ENCODE assay signal across 9 mouse cellular contexts in genomic region chr13:40606405-40607271, GRCm38 (mm10).
DNase-seq lines count a peak whose midpoint lies in the region; ATAC-seq and TF ChIP-seq lines count a peak whose summit lies in the region.
"Had no signal": no experiment of that assay in that cellular context is flagged by ENCODE, and none has a peak within 500 bp of the region (broad histone marks: within the 10 kb centered on the region; RNA-seq: fewer than 3 reads in every experiment).

No protein-coding gene starts in this region.

- TF ChIP-seq EP300 in heart, adult 2 months (IDR thresholded peaks at IDR 0.05; ENCODE audit: insufficient read depth, low read depth, low read length) = no peak

- H3K9ac ChIP-seq in heart, embryonic 13.5 days = peak overlapping the region; percentile 56
- H3K9ac ChIP-seq in heart, adult 2 months (ENCODE audit: low read depth, low read length) = no peak overlapping the region
- H3K9ac ChIP-seq in embryonic facial prominence, embryonic 12.5 days = no peak overlapping the region
- H3K9ac ChIP-seq in hindbrain, embryonic 13.5 days = peak overlapping the region; percentile 63
- H3K9ac ChIP-seq in neural tube, embryonic 13.5 days = peak overlapping the region; percentile 56

- DNase-seq in heart, adult 2 months = no peak
- DNase-seq in left cerebral cortex, adult 18-20 months (ENCODE audit: low spot score in 2 of 2) = peak; percentile 11 to 26
- DNase-seq in urinary bladder, adult 18-20 months (ENCODE audit: low spot score in 2 of 2) = no peak

- no peaks in the 10 kb centered on the region for H3K36me3 ChIP-seq in heart, embryonic 13.5 days
- no peaks in the 10 kb centered on the region for H3K36me3 ChIP-seq in heart, adult 2 months (ENCODE audit: control insufficient read depth, insufficient read depth, low read length)
- no peaks in the 10 kb centered on the region for H3K36me3 ChIP-seq in embryonic facial prominence, embryonic 12.5 days
- no peaks in the 10 kb centered on the region for H3K36me3 ChIP-seq in hindbrain, embryonic 13.5 days
- H3K36me3 ChIP-seq in neural tube, embryonic 13.5 days = no peaks in the 10 kb centered on the region

- peak overlapping the region; percentile 41 for H3K4me3 ChIP-seq in heart, embryonic 13.5 days
- no peak overlapping the region for H3K4me3 ChIP-seq in heart, adult 2 months
- peak overlapping the region; percentile 31 for H3K4me3 ChIP-seq in embryonic facial prominence, embryonic 12.5 days
- H3K4me3 ChIP-seq in hindbrain, embryonic 13.5 days = peak overlapping the region; percentile 35
- H3K4me3 ChIP-seq in neural tube, embryonic 13.5 days = peak overlapping the region; percentile 32

- H3K27me3 ChIP-seq in heart, embryonic 13.5 days (replicated peaks) = no peaks in the 10 kb centered on the region
- H3K27me3 ChIP-seq in heart, adult 2 months (ENCODE audit: control insufficient read depth, insufficient read depth, low read length) = no peaks in the 10 kb centered on the region
- no peaks in the 10 kb centered on the region for H3K27me3 ChIP-seq in embryonic facial prominence, embryonic 12.5 days
- H3K27me3 ChIP-seq in hindbrain, embryonic 13.5 days = no peaks in the 10 kb centered on the region
- no peaks in the 10 kb centered on the region for H3K27me3 ChIP-seq in neural tube, embryonic 13.5 days
- H3K27me3 ChIP-seq: Patski had no signal

- peak overlapping the region; percentile 65 for H3K4me2 ChIP-seq in heart, embryonic 13.5 days
- H3K4me2 ChIP-seq in embryonic facial prominence, embryonic 12.5 days (replicated peaks) = peak overlapping the region; percentile 49
- H3K4me2 ChIP-seq in hindbrain, embryonic 13.5 days = peak overlapping the region; percentile 55
- peak overlapping the region; percentile 58 for H3K4me2 ChIP-seq in neural tube, embryonic 13.5 days

- no peak for TF ChIP-seq CTCF in heart, adult 2 months (IDR thresholded peaks at IDR 0.05)

- WGBS in heart, embryonic 13.5 days = 41% methylated on average over 25 of the region's 25 CpGs
- 47% methylated on average over 25 of the region's 25 CpGs for WGBS in heart, adult 2 months
- 47% methylated on average over 25 of the region's 25 CpGs for WGBS in embryonic facial prominence, embryonic 12.5 days
- WGBS in hindbrain, embryonic 13.5 days = 26% methylated on average over 25 of the region's 25 CpGs
- WGBS in neural tube, embryonic 13.5 days = 24% methylated on average over 25 of the region's 25 CpGs

- H3K4me1 ChIP-seq in heart, embryonic 13.5 days = 0 out of 2 replicates have a peak, but pooled peaks cover 8% of the 10 kb centered on the region
- no peaks in the 10 kb centered on the region for H3K4me1 ChIP-seq in heart, adult 2 months (ENCODE audit: control insufficient read depth, insufficient read depth, low read length)
- H3K4me1 ChIP-seq in embryonic facial prominence, embryonic 12.5 days = peaks cover 6% of the 10 kb centered on the region; the same call in 1 of the 2 replicates
- H3K4me1 ChIP-seq in hindbrain, embryonic 13.5 days (replicated peaks) = peaks cover 24% of the 10 kb centered on the region
- peaks cover 27% of the 10 kb centered on the region for H3K4me1 ChIP-seq in neural tube, embryonic 13.5 days (replicated peaks)

- no peaks in the 10 kb centered on the region for H3K9me3 ChIP-seq in heart, embryonic 13.5 days
- H3K9me3 ChIP-seq in embryonic facial prominence, embryonic 12.5 days = no peaks in the 10 kb centered on the region
- no peaks in the 10 kb centered on the region for H3K9me3 ChIP-seq in hindbrain, embryonic 13.5 days
- no peaks in the 10 kb centered on the region for H3K9me3 ChIP-seq in neural tube, embryonic 13.5 days

- intact Hi-C loops in heart, adult 2 months (cut with DNase I) = no loop called here

- no peak overlapping the region for H3K27ac ChIP-seq in heart, embryonic 13.5 days (replicated peaks)
- H3K27ac ChIP-seq in heart, adult 2 months = no peak overlapping the region
- no peak overlapping the region for H3K27ac ChIP-seq in embryonic facial prominence, embryonic 12.5 days
- H3K27ac ChIP-seq in hindbrain, embryonic 13.5 days = peak overlapping the region; percentile 82
- H3K27ac ChIP-seq in neural tube, embryonic 13.5 days (replicated peaks) = peak overlapping the region; percentile 83

- no peaks in the 10 kb centered on the region for H3K79me2 ChIP-seq in heart, adult 2 months (replicated peaks; ENCODE audit: control insufficient read depth, insufficient read depth, low read length)

- TF ChIP-seq POLR2A in heart, adult 2 months (IDR thresholded peaks at IDR 0.05; ENCODE audit: insufficient read depth, low read depth, low read length) = no peak

- ATAC-seq in heart, embryonic 13.5 days (ENCODE audit: extremely low read depth, insufficient number of reproducible peaks, low FRiP score, low TSS enrichment) = no peak
- ATAC-seq in embryonic facial prominence, embryonic 12.5 days (ENCODE audit: insufficient number of reproducible peaks, insufficient read depth, low FRiP score, low TSS enrichment) = no peak; the same call in 1 of the 2 replicates
- peak; percentile 89 for ATAC-seq in hindbrain, embryonic 13.5 days (ENCODE audit: low FRiP score)
- ATAC-seq in neural tube, embryonic 13.5 days (ENCODE audit: low read depth) = peak; percentile 92
- no peak for ATAC-seq in monocyte, adult 5-6 weeks (replicated peaks; ENCODE audit: insufficient number of reproducible peaks, low FRiP score, low TSS enrichment, poor library complexity, severe bottlenecking)

Comparison
In these comparisons a context has a peak if more than half of its experiments do, and no peak if none do; other contexts are left out.
1. H3K9ac ChIP-seq: peak in heart, embryonic 13.5 days (single experiment), hindbrain, embryonic 13.5 days (single experiment) and neural tube, embryonic 13.5 days (single experiment); none in heart, adult 2 months (single experiment) and embryonic facial prominence, embryonic 12.5 days (single experiment).
2. ATAC-seq: peak in hindbrain, embryonic 13.5 days (single experiment) and neural tube, embryonic 13.5 days (single experiment); none in heart, embryonic 13.5 days (single experiment), embryonic facial prominence, embryonic 12.5 days (single experiment) and monocyte, adult 5-6 weeks (single experiment).
3. H3K27ac ChIP-seq: peak in hindbrain, embryonic 13.5 days (single experiment) and neural tube, embryonic 13.5 days (single experiment); none in heart, embryonic 13.5 days (single experiment), heart, adult 2 months (single experiment) and embryonic facial prominence, embryonic 12.5 days (single experiment).
4. DNase-seq: peak in left cerebral cortex, adult 18-20 months (2 of 2); none in heart, adult 2 months (0 of 2) and urinary bladder, adult 18-20 months (0 of 2).
5. Peak in every context shown above with its lines, with median percentiles within 50 percentile points of each other: H3K4me2 ChIP-seq.